Mouse (Mus musculus) midbrain, embryonic 11.5 days (tissue): Measurements from ENCODE around the gene Mettl14. TPM values are rescaled to one million over a fixed set of nuclear protein-coding genes. Genes with fewer than 3 reads are reported as not detected.
A peak's percentile ranks its signal among the peaks of the same experiment; 100 is the strongest.
"Not testable (repeated sequence)": the region's sequence is repeated elsewhere in the genome, so short reads cannot be mapped to it uniquely, and the experiment has no call there.

Experiments
- ATAC-seq: fragments of 200-750 bp; cut with Nextera tagmentation; 2 replicates; pipeline ENCODE4 v1.8.0; 2017; ENCODE audit warnings: moderate TSS enrichment, moderate library complexity; ENCODE audit not compliant: low FRiP score
- DNase-seq: peaks from one replicate; pipeline ENCODE4 v3.0.0; 2015; ENCODE audit warnings: low spot score; ENCODE audit errors: missing footprints
- H3K27ac ChIP-seq: fragments of 300-500 bp; sonication (generic); 2 replicates; pipeline ENCODE4 v1.5.1; 2014; ENCODE audit warnings: low read depth, low read length
- H3K27me3 ChIP-seq: fragments of 300-500 bp; sonication (generic); 2 replicates; pipeline ENCODE4 v1.6.1; 2014; ENCODE audit warnings: mild to moderate bottlenecking, low read length, moderate library complexity, mixed read lengths; ENCODE audit not compliant: control insufficient read depth, insufficient read depth
- H3K36me3 ChIP-seq: fragments of 300-500 bp; sonication (generic); 2 replicates; pipeline ENCODE4 v1.6.1; 2014; ENCODE audit warnings: mild to moderate bottlenecking, low read length, moderate library complexity, mixed read lengths; ENCODE audit not compliant: control insufficient read depth, insufficient read depth
- H3K4me1 ChIP-seq: fragments of 300-500 bp; sonication (generic); 2 replicates; pipeline ENCODE4 v1.6.1; 2014; ENCODE audit warnings: low read length; ENCODE audit not compliant: control insufficient read depth, insufficient read depth
- H3K4me2 ChIP-seq: fragments of 300-500 bp; sonication (generic); 2 replicates; pipeline ENCODE4 v1.6.1; 2014; ENCODE audit warnings: mild to moderate bottlenecking, moderate library complexity
- H3K4me3 ChIP-seq: fragments of 300-500 bp; sonication (generic); 2 replicates; pipeline ENCODE4 v1.5.1; 2014; ENCODE audit warnings: low read depth, low read length
- H3K9ac ChIP-seq: fragments of 300-500 bp; sonication (generic); 2 replicates; pipeline ENCODE4 v1.6.1; 2014; ENCODE audit warnings: low read length
- H3K9me3 ChIP-seq: fragments of 300-500 bp; sonication (generic); 2 replicates; pipeline ENCODE4 v1.6.1; 2016; ENCODE audit warnings: low read length; ENCODE audit not compliant: control insufficient read depth
- WGBS: fragments of 180-500 bp; shearing (Covaris S2); extraction: QIAGEN DNeasy Blood & Tissue Kit; methylation state at CpG from one replicate; pipeline ENCODE4 v1.1.7; 2014; 5-methylcytosine and 5-hydroxymethylcytosine counted together
- polyA plus RNA-seq: library from polyadenylated mRNA; unstranded; fragments of >200 nt; fragmentation: Nextera tagmentation; extraction: Ambion mirVana; gene quantifications from 2 replicates; pipeline ENCODE4 v1.2.1, GENCODE M21; 2014

The Mettl14 gene
- polyA plus RNA-seq, 1 experiment from 2014 or later: 34.8 TPM

DNA sequence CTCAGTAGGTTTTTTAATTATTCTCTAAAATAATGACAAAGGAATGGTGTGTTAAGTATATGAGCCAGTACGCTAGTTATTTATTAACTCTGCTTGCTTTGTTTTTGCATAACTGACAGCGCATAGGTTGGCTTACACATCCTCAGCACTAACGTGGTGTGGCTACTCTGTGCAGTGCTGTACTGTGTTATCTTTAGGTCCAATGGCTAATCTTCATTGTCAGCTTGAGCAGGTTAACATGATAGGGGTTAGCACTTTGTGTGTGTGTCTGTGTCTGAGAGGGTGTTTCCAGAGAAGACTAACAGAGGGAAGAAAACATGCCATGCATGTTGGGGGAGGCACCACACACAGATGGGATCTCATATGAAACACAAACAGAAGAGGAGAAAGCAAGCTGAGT, 19.0 kb upstream of the Mettl14 start:
- H3K4me3 ChIP-seq: no peak overlapping the region
- no peaks in the 10 kb centered on the region for H3K27me3 ChIP-seq
- H3K36me3 ChIP-seq: no peaks in the 10 kb centered on the region
- H3K9me3 ChIP-seq: no peaks in the 10 kb centered on the region
- no peaks in the 10 kb centered on the region for H3K4me1 ChIP-seq
- no peak overlapping the region for H3K27ac ChIP-seq
- H3K9ac ChIP-seq: no peak overlapping the region
- DNase-seq (peak; percentile 53), ATAC-seq (no peak)
- no peak overlapping the region for H3K4me2 ChIP-seq
- 88% methylated on average over 3 of the region's 3 CpGs for WGBS

GRCm38 (mm10) chr3:123397562-123398481, 11.9 kb upstream of the Mettl14 start:
- no peak for ATAC-seq
- 88% methylated on average over 9 of the region's 9 CpGs for WGBS
- no peaks in the 10 kb centered on the region for H3K4me1 ChIP-seq
- no peak overlapping the region for H3K27ac ChIP-seq
- no peak overlapping the region for H3K4me2 ChIP-seq
- no peak overlapping the region for H3K9ac ChIP-seq
- no peaks in the 10 kb centered on the region for H3K27me3 ChIP-seq
- H3K36me3 ChIP-seq: no peaks in the 10 kb centered on the region
- DNase-seq: peak; percentile 35
- H3K9me3 ChIP-seq: no peaks in the 10 kb centered on the region
- no peak overlapping the region for H3K4me3 ChIP-seq

DNA sequence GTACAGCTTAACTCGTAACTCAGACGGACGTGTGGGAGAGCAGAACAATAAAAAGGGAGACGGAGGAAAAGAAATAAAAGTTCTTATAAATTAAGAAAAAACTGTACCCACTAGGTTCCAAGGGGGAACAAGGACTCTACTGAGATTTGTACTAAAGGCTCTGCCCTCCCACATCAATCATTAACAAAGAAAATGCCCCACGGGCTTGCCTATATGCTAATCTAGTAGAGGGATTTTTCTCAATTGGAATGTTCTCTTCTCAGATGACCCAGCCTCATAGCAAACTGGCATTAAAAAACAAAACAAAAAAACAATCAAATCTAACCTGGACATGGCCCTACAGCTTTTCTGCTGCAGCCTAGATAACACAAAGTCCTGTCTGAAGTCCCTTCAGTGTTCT, 9.7 kb upstream of the Mettl14 start:
- Histone ChIP-seq H3K4me3 (no peak overlapping the region), H3K36me3 (no peaks in the 10 kb centered on the region), H3K27ac (no peak overlapping the region), H3K27me3 (no peaks in the 10 kb centered on the region), H3K4me1 (no peaks in the 10 kb centered on the region), H3K9me3 (no peaks in the 10 kb centered on the region), H3K9ac (no peak overlapping the region), H3K4me2 (no peak overlapping the region)
- DNase-seq: no peak
- WGBS: 90% methylated on average over 5 of the region's 5 CpGs
- no peak for ATAC-seq

- Histone ChIP-seq H3K4me1 (no peaks in the 10 kb centered on the region), H3K9ac (no peak overlapping the region), H3K4me3 (no peak overlapping the region), H3K27ac (no peak overlapping the region), H3K4me2 (no peak overlapping the region), H3K27me3 (no peaks in the 10 kb centered on the region), H3K9me3 (no peaks in the 10 kb centered on the region), H3K36me3 (no peaks in the 10 kb centered on the region)
- 79% methylated on average over 4 of the region's 4 CpGs for WGBS
- DNase-seq (no peak), ATAC-seq (no peak)
Measured at GRCm38 (mm10) chr3:123391180-123391579, 5.3 kb upstream of the Mettl14 start.

GRCm38 (mm10) chr3:123386157-123386780, 361 bp upstream of the Mettl14 start:
- H3K4me3 ChIP-seq: peak overlapping the region; percentile 57
- DNase-seq (peak; percentile 91), ATAC-seq (peak; percentile 83)
- peaks cover 15% of the 10 kb centered on the region for H3K4me1 ChIP-seq
- peak overlapping the region; percentile 44; the same call in 1 of the 2 replicates for H3K27ac ChIP-seq
- H3K4me2 ChIP-seq: peak overlapping the region; percentile 47
- not testable (repeated sequence) for H3K27me3 ChIP-seq, H3K9me3 ChIP-seq, H3K36me3 ChIP-seq
- peak overlapping the region; percentile 68 for H3K9ac ChIP-seq
- 18% methylated on average over 12 of the region's 12 CpGs for WGBS

DNA sequence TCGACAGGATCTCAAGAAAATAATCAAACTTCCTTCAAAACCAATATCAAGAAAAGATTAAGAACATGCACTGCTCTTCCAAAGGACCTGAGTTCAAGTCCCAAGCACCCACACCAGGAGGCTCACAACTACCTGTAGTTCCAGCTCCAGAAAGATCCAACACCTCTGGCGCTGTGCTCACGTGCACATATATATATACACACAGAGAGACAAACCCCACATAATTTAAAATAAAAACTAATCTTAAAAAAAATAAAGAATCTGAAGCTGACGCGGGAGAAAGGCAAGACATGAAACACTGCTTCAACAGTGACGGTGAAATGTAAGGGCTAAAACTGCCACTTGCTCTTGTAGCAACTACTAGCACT, 806 bp downstream of the Mettl14 start:
- Histone ChIP-seq H3K9ac (peak overlapping the region; percentile 68), H3K4me2 (peak overlapping the region; percentile 63), H3K4me3 (peak overlapping the region; percentile 57), H3K9me3 (no peaks in the 10 kb centered on the region), H3K4me1 (peaks cover 15% of the 10 kb centered on the region), H3K27me3 (no peaks in the 10 kb centered on the region), H3K36me3 (no peaks in the 10 kb centered on the region), H3K27ac (no peak overlapping the region)
- ATAC-seq (peak; percentile 4), DNase-seq (no peak)
- 10% methylated on average over 6 of the region's 6 CpGs for WGBS

DNA sequence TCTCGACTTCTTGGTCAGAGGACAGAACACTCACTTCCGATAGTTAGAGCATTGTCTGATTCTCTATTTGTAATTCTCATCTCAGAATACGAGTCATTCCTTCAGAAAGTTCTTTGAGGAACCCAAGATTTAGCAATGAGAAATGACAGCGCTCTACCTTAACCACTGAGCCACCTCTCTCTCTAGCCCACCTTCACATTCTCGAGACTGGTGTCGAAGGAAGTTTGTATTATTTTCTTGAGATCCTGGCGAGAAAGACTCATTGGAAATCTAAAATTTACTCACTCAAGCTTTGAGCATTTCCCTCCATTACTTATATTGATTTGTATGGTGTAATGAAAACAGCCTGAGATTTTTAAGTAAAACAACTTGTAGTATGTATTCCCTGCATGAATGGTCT, 1.5 kb downstream of the Mettl14 start:
- no peak for DNase-seq
- Histone ChIP-seq H3K9me3 (no peaks in the 10 kb centered on the region), H3K4me1 (peaks cover 15% of the 10 kb centered on the region), H3K27me3 (no peaks in the 10 kb centered on the region), H3K4me2 (peak overlapping the region; percentile 63; the same call in 1 of the 2 replicates), H3K36me3 (0 out of 2 replicates have a peak, but pooled peaks cover 3% of the 10 kb centered on the region), H3K9ac (peak overlapping the region; percentile 20; the same call in 1 of the 2 replicates), H3K4me3 (no peak overlapping the region), H3K27ac (no peak overlapping the region)
- WGBS: 90% methylated on average over 7 of the region's 7 CpGs
- ATAC-seq: no peak

GRCm38 (mm10) chr3:123376562-123376961, 9.3 kb downstream of the Mettl14 start:
- Histone ChIP-seq H3K36me3 (peaks cover 6% of the 10 kb centered on the region; the same call in 1 of the 2 replicates), H3K4me2 (no peak overlapping the region), H3K9me3 (no peaks in the 10 kb centered on the region), H3K27ac (no peak overlapping the region), H3K4me1 (no peaks in the 10 kb centered on the region), H3K4me3 (no peak overlapping the region), H3K27me3 (no peaks in the 10 kb centered on the region), H3K9ac (no peak overlapping the region)
- DNase-seq (no peak), ATAC-seq (no peak)
- WGBS: 95% methylated on average over 3 of the region's 3 CpGs
